Mouse (Mus musculus): ENCODE results near the gene Gm17268. TPM values are rescaled to one million over a fixed set of nuclear protein-coding genes. Genes with fewer than 3 reads are reported as not detected.

Gm17268 gene
- polyA plus RNA-seq, 1 experiment: not detected

- WGBS: 84% methylated on average over 7 of the region's 7 CpGs
- TF ChIP-seq CTCF (IDR thresholded peaks at IDR 0.05; ENCODE audit: borderline replicate concordance, control insufficient read depth, extremely low read depth, insufficient read depth, low read length, poor library complexity): no peak
- TF ChIP-seq POLR2A (IDR thresholded peaks at IDR 0.05; ENCODE audit: control insufficient read depth, extremely low read depth, insufficient read depth, low read length, poor library complexity): no peak
- Histone ChIP-seq H3K36me3 (ENCODE audit: control insufficient read depth, insufficient read depth, low read length) (no peaks in the 10 kb centered on the region), H3K4me1 (replicated peaks; ENCODE audit: control insufficient read depth, insufficient read depth, low read length) (no peaks in the 10 kb centered on the region), H3K27ac (ENCODE audit: control insufficient read depth, insufficient read depth, low read length) (no peak overlapping the region), H3K27me3 (ENCODE audit: control insufficient read depth, insufficient read depth, low read length) (no peaks in the 10 kb centered on the region), H3K4me3 (ENCODE audit: control insufficient read depth, insufficient read depth, low read length) (no peak overlapping the region)
- no peak for DNase-seq
Measured at GRCm38 (mm10) chr11:82034446-82034845, 3.9 kb downstream of the Gm17268 start.

GRCm38 (mm10) chr11:82032678-82033344 is 5.6 kb downstream of the Gm17268 start:
- H3K4me1 ChIP-seq (replicated peaks; ENCODE audit: control insufficient read depth, insufficient read depth, low read length): no peaks in the 10 kb centered on the region
- WGBS: 71% methylated on average over 8 of the region's 8 CpGs
- no peak for DNase-seq
- TF ChIP-seq POLR2A (IDR thresholded peaks at IDR 0.05; ENCODE audit: control insufficient read depth, extremely low read depth, insufficient read depth, low read length, poor library complexity) (no peak), CTCF (IDR thresholded peaks at IDR 0.05; ENCODE audit: borderline replicate concordance, control insufficient read depth, extremely low read depth, insufficient read depth, low read length, poor library complexity) (no peak)
- no peak overlapping the region for H3K4me3 ChIP-seq (ENCODE audit: control insufficient read depth, insufficient read depth, low read length)
- H3K27ac ChIP-seq (ENCODE audit: control insufficient read depth, insufficient read depth, low read length): no peak overlapping the region; the same call in 1 of the 2 replicates
- no peaks in the 10 kb centered on the region for H3K27me3 ChIP-seq (ENCODE audit: control insufficient read depth, insufficient read depth, low read length)
- H3K36me3 ChIP-seq (ENCODE audit: control insufficient read depth, insufficient read depth, low read length): no peaks in the 10 kb centered on the region

- H3K27ac ChIP-seq (ENCODE audit: control insufficient read depth, insufficient read depth, low read length): no peak overlapping the region
- no peak for DNase-seq
- H3K4me3 ChIP-seq (ENCODE audit: control insufficient read depth, insufficient read depth, low read length): no peak overlapping the region
- H3K36me3 ChIP-seq (ENCODE audit: control insufficient read depth, insufficient read depth, low read length): no peaks in the 10 kb centered on the region
- H3K4me1 ChIP-seq (replicated peaks; ENCODE audit: control insufficient read depth, insufficient read depth, low read length): no peaks in the 10 kb centered on the region
- H3K27me3 ChIP-seq (ENCODE audit: control insufficient read depth, insufficient read depth, low read length): no peaks in the 10 kb centered on the region
- TF ChIP-seq POLR2A (IDR thresholded peaks at IDR 0.05; ENCODE audit: control insufficient read depth, extremely low read depth, insufficient read depth, low read length, poor library complexity) (no peak), CTCF (IDR thresholded peaks at IDR 0.05; ENCODE audit: borderline replicate concordance, control insufficient read depth, extremely low read depth, insufficient read depth, low read length, poor library complexity) (no peak)
Measured at GRCm38 (mm10) chr11:82032136-82032535, 6.2 kb downstream of the Gm17268 start.

- DNase-seq: no peak
- no peaks in the 10 kb centered on the region for H3K27me3 ChIP-seq (ENCODE audit: control insufficient read depth, insufficient read depth, low read length)
- H3K36me3 ChIP-seq (ENCODE audit: control insufficient read depth, insufficient read depth, low read length): no peaks in the 10 kb centered on the region
- no peak overlapping the region for H3K4me3 ChIP-seq (ENCODE audit: control insufficient read depth, insufficient read depth, low read length)
- no peak overlapping the region for H3K27ac ChIP-seq (ENCODE audit: control insufficient read depth, insufficient read depth, low read length)
- 73% methylated on average over 2 of the region's 2 CpGs for WGBS
- no peak for TF ChIP-seq CTCF (IDR thresholded peaks at IDR 0.05; ENCODE audit: borderline replicate concordance, control insufficient read depth, extremely low read depth, insufficient read depth, low read length, poor library complexity)
- TF ChIP-seq POLR2A (IDR thresholded peaks at IDR 0.05; ENCODE audit: control insufficient read depth, extremely low read depth, insufficient read depth, low read length, poor library complexity): no peak
- H3K4me1 ChIP-seq (replicated peaks; ENCODE audit: control insufficient read depth, insufficient read depth, low read length): no peaks in the 10 kb centered on the region
Measured at GRCm38 (mm10) chr11:82030171-82030570, 8.2 kb downstream of the Gm17268 start.

GRCm38 (mm10) chr11:82023769-82024168 is 14.6 kb downstream of the Gm17268 start:
- no peak overlapping the region for H3K27ac ChIP-seq (ENCODE audit: control insufficient read depth, insufficient read depth, low read length)
- no peaks in the 10 kb centered on the region for H3K27me3 ChIP-seq (ENCODE audit: control insufficient read depth, insufficient read depth, low read length)
- 86% methylated on average over 4 of the region's 4 CpGs for WGBS
- H3K4me1 ChIP-seq (replicated peaks; ENCODE audit: control insufficient read depth, insufficient read depth, low read length): no peaks in the 10 kb centered on the region
- no peak overlapping the region for H3K4me3 ChIP-seq (ENCODE audit: control insufficient read depth, insufficient read depth, low read length)
- H3K36me3 ChIP-seq (ENCODE audit: control insufficient read depth, insufficient read depth, low read length): no peaks in the 10 kb centered on the region
- TF ChIP-seq CTCF (IDR thresholded peaks at IDR 0.05; ENCODE audit: borderline replicate concordance, control insufficient read depth, extremely low read depth, insufficient read depth, low read length, poor library complexity) (no peak), POLR2A (IDR thresholded peaks at IDR 0.05; ENCODE audit: control insufficient read depth, extremely low read depth, insufficient read depth, low read length, poor library complexity) (no peak)
- DNase-seq: no peak

GRCm38 (mm10) chr11:82022504-82023056 is 15.8 kb downstream of the Gm17268 start:
- Histone ChIP-seq H3K27me3 (ENCODE audit: control insufficient read depth, insufficient read depth, low read length) (no peaks in the 10 kb centered on the region), H3K4me1 (replicated peaks; ENCODE audit: control insufficient read depth, insufficient read depth, low read length) (no peaks in the 10 kb centered on the region), H3K4me3 (ENCODE audit: control insufficient read depth, insufficient read depth, low read length) (no peak overlapping the region), H3K27ac (ENCODE audit: control insufficient read depth, insufficient read depth, low read length) (no peak overlapping the region), H3K36me3 (ENCODE audit: control insufficient read depth, insufficient read depth, low read length) (no peaks in the 10 kb centered on the region)
- no peak for TF ChIP-seq POLR2A (IDR thresholded peaks at IDR 0.05; ENCODE audit: control insufficient read depth, extremely low read depth, insufficient read depth, low read length, poor library complexity)
- no peak for TF ChIP-seq CTCF (IDR thresholded peaks at IDR 0.05; ENCODE audit: borderline replicate concordance, control insufficient read depth, extremely low read depth, insufficient read depth, low read length, poor library complexity)
- WGBS: 28% methylated on average over 6 of the region's 6 CpGs
- no peak for DNase-seq

Measured in thymus, adult 2 months (tissue).